Mouse (Mus musculus): Measurements from ENCODE around the gene Gm3045. TPM values are rescaled to one million over a fixed set of nuclear protein-coding genes. Genes with fewer than 3 reads are reported as not detected.

Gm3045 gene
- polyA plus RNA-seq (2012; ENCODE audit: low replicate concordance): not detected in 2 replicates

GRCm38 (mm10) chr13:56426365-56426764 is at the start of gene Gm3045:
Gene Gm3045 (plus strand): TSS chr13:56426594.

GRCm38 (mm10) chr13:56438211-56439075 is 12.0 kb downstream of the Gm3045 start, which contains the start of gene Slc25a48:
Gene Slc25a48 (plus strand): TSS chr13:56438355.

GRCm38 (mm10) chr13:56482146-56482545 is 55.8 kb downstream of the Gm3045 start, which contains the start of gene Il9:
Gene Il9 (minus strand): TSS chr13:56482246.

Other genes starting within 250 kb of the Gm3045 start
- gene Tifab, start 247.7 kb upstream of the Gm3045 start, polyA plus RNA-seq (2012; ENCODE audit: low replicate concordance): 2.2 and 5.0 TPM in 2 replicates
- not detected in 2 replicates for gene Neurog1, start 174.4 kb upstream of the Gm3045 start, polyA plus RNA-seq (2012; ENCODE audit: low replicate concordance)
- gene Cxcl14, start 130.0 kb upstream of the Gm3045 start, polyA plus RNA-seq (2012; ENCODE audit: low replicate concordance): 0.16 TPM in 1 of 2 replicates, not detected in the other
- not detected in 2 replicates for gene Slc25a48, start 11.8 kb downstream of the Gm3045 start, polyA plus RNA-seq (2012; ENCODE audit: low replicate concordance)
- not detected in 2 replicates for gene Il9, start 55.7 kb downstream of the Gm3045 start, polyA plus RNA-seq (2012; ENCODE audit: low replicate concordance)
- gene Fbxl21, start 95.9 kb downstream of the Gm3045 start, polyA plus RNA-seq (2012; ENCODE audit: low replicate concordance): not detected in 2 replicates
- not detected in 2 replicates for gene Lect2, start 121.9 kb downstream of the Gm3045 start, polyA plus RNA-seq (2012; ENCODE audit: low replicate concordance)
- 38.2 and 42.9 TPM in 2 replicates for gene Tgfbi, start 182.9 kb downstream of the Gm3045 start, polyA plus RNA-seq (2012; ENCODE audit: low replicate concordance)